Mouse (Mus musculus) cerebellum, adult 2 months (tissue): ENCODE measurements around the gene 1810024B03Rik. TPM values are rescaled to one million over a fixed set of nuclear protein-coding genes. Genes with fewer than 3 reads are reported as not detected.
A peak's percentile ranks its signal among the peaks of the same experiment; 100 is the strongest.

Experiments
- DNase-seq, 2 experiments: peaks; one replicate each; pipeline ENCODE4 v3.0.0; 2021
- H3K27ac ChIP-seq: fragments of 200-500 bp; 2 replicates; pipeline ENCODE4 v1.5.1; 2012; ENCODE audit warnings: low read length, control low read depth, inconsistent platforms; ENCODE audit not compliant: insufficient read depth
- H3K27me3 ChIP-seq: fragments of 200-500 bp; 2 replicates; pipeline ENCODE4 v1.6.1; 2012; ENCODE audit warnings: inconsistent platforms, mild to moderate bottlenecking, low read length, moderate library complexity; ENCODE audit not compliant: control insufficient read depth, insufficient read depth
- H3K4me1 ChIP-seq: fragments of 200-500 bp; 2 replicates; pipeline ENCODE4 v1.6.1; 2011; ENCODE audit warnings: low read length; ENCODE audit not compliant: control insufficient read depth, insufficient read depth
- H3K4me3 ChIP-seq: fragments of 200-500 bp; replicated peaks from 2 replicates; pipeline ENCODE3; 2011; ENCODE audit warnings: mild to moderate bottlenecking, low read depth, low read length, control low read depth; ENCODE audit not compliant: insufficient read depth
- CTCF ChIP-seq: fragments of 200-500 bp; IDR thresholded peaks from 2 replicates; pipeline ENCODE4 v1.5.1; 2011; ENCODE audit warnings: low read depth, mild to moderate bottlenecking, control low read depth, low read length, moderate library complexity, borderline replicate concordance; ENCODE audit not compliant: insufficient read depth
- POLR2A ChIP-seq: fragments of 200-500 bp; IDR thresholded peaks from 2 replicates; pipeline ENCODE4 v1.6.1; 2011; ENCODE audit warnings: low read length, control low read depth, borderline replicate concordance; ENCODE audit not compliant: insufficient read depth
- WGBS: fragments of 180-500 bp; shearing (Covaris S2); methylation state at CpG from one replicate; pipeline ENCODE4 v1.1.7; 2018; 5-methylcytosine and 5-hydroxymethylcytosine counted together
- polyA plus RNA-seq: library from polyadenylated mRNA; depleted of rRNA; stranded (reverse); fragments of >200 nt; gene quantifications from 2 replicates; pipeline ENCODE4 v1.2.3, GENCODE M21; 2012; rRNA removed

The 1810024B03Rik gene
- 1.00 and 1.1 TPM in 2 replicates for polyA plus RNA-seq

- Histone ChIP-seq H3K4me3 (peak within 1 kb of the TSS; percentile 93), H3K27me3 (no peaks in the 10 kb centered on the region), H3K4me1 (no peaks in the 10 kb centered on the region), H3K27ac (peak within 1 kb of the TSS; percentile 45)
- 10% methylated on average over 36 of the region's 36 CpGs for WGBS
- TF ChIP-seq POLR2A (peak; percentile 67; the same call in 1 of the 2 replicates), CTCF (no peak)
- peak; percentile 96 for DNase-seq
Measured at GRCm38 (mm10) chr2:127207547-127208451, at the start of gene 1810024B03Rik, which contains the start of gene Snrnp200. Gene 1810024B03Rik, minus strand, starts transcription at chr2:127208280. Gene Snrnp200, plus strand, starts transcription at chr2:127208386.

- no peak for DNase-seq
- no peaks in the 10 kb centered on the region for H3K27me3 ChIP-seq
- no peak overlapping the region for H3K27ac ChIP-seq
- TF ChIP-seq CTCF: no peak
- TF ChIP-seq POLR2A: no peak
- H3K4me1 ChIP-seq: peaks cover 2% of the 10 kb centered on the region; the same call in 1 of the 2 replicates
- 90% methylated on average over 6 of the region's 6 CpGs for WGBS
- H3K4me3 ChIP-seq: no peak overlapping the region
Measured at GRCm38 (mm10) chr2:127255294-127255693, 47.2 kb upstream of the 1810024B03Rik start.

- DNase-seq: no peak
- Histone ChIP-seq H3K27me3 (no peaks in the 10 kb centered on the region), H3K27ac (no peak overlapping the region), H3K4me3 (no peak overlapping the region), H3K4me1 (peaks cover 2% of the 10 kb centered on the region; the same call in 1 of the 2 replicates)
- TF ChIP-seq CTCF: no peak
- no peak for TF ChIP-seq POLR2A
- 78% methylated on average over 3 of the region's 3 CpGs for WGBS
Measured at GRCm38 (mm10) chr2:127254604-127255134, 46.6 kb upstream of the 1810024B03Rik start.

GRCm38 (mm10) chr2:127252787-127253186 is 44.7 kb upstream of the 1810024B03Rik start:
- no peak for DNase-seq
- Histone ChIP-seq H3K27ac (no peak overlapping the region), H3K27me3 (no peaks in the 10 kb centered on the region), H3K4me1 (peaks cover 2% of the 10 kb centered on the region; the same call in 1 of the 2 replicates), H3K4me3 (no peak overlapping the region)
- TF ChIP-seq POLR2A (no peak), CTCF (no peak)
- 76% methylated on average over 5 of the region's 5 CpGs for WGBS

- no peak overlapping the region for H3K4me3 ChIP-seq
- no peak overlapping the region for H3K27ac ChIP-seq
- H3K4me1 ChIP-seq: peaks cover 2% of the 10 kb centered on the region; the same call in 1 of the 2 replicates
- no peak for TF ChIP-seq CTCF
- no peak for TF ChIP-seq POLR2A
- DNase-seq: no peak
- H3K27me3 ChIP-seq: no peaks in the 10 kb centered on the region
- 77% methylated on average over 3 of the region's 3 CpGs for WGBS
Measured at GRCm38 (mm10) chr2:127251880-127252527, 43.9 kb upstream of the 1810024B03Rik start.

- WGBS: 51% methylated on average over 3 of the region's 3 CpGs
- Histone ChIP-seq H3K4me3 (no peak overlapping the region), H3K4me1 (peaks cover 4% of the 10 kb centered on the region; the same call in 1 of the 2 replicates), H3K27me3 (no peaks in the 10 kb centered on the region), H3K27ac (no peak overlapping the region)
- no peak for DNase-seq
- no peak for TF ChIP-seq CTCF
- no peak for TF ChIP-seq POLR2A
Measured at GRCm38 (mm10) chr2:127251457-127251856, 43.4 kb upstream of the 1810024B03Rik start.

GRCm38 (mm10) chr2:127250291-127251008 is 42.4 kb upstream of the 1810024B03Rik start:
- Histone ChIP-seq H3K27ac (no peak overlapping the region), H3K27me3 (no peaks in the 10 kb centered on the region), H3K4me3 (no peak overlapping the region), H3K4me1 (peaks cover 7% of the 10 kb centered on the region; the same call in 1 of the 2 replicates)
- DNase-seq: no peak
- WGBS: 60% methylated on average over 9 of the region's 9 CpGs
- TF ChIP-seq CTCF: no peak
- no peak for TF ChIP-seq POLR2A
